Mouse (Mus musculus): ENCODE measurements around the gene Utp11. TPM values are rescaled to one million over a fixed set of nuclear protein-coding genes. Genes with fewer than 3 reads are reported as not detected.

Gene Utp11
- polyA plus RNA-seq, 1 experiment from 2014 or later: 29.6 TPM

DNA sequence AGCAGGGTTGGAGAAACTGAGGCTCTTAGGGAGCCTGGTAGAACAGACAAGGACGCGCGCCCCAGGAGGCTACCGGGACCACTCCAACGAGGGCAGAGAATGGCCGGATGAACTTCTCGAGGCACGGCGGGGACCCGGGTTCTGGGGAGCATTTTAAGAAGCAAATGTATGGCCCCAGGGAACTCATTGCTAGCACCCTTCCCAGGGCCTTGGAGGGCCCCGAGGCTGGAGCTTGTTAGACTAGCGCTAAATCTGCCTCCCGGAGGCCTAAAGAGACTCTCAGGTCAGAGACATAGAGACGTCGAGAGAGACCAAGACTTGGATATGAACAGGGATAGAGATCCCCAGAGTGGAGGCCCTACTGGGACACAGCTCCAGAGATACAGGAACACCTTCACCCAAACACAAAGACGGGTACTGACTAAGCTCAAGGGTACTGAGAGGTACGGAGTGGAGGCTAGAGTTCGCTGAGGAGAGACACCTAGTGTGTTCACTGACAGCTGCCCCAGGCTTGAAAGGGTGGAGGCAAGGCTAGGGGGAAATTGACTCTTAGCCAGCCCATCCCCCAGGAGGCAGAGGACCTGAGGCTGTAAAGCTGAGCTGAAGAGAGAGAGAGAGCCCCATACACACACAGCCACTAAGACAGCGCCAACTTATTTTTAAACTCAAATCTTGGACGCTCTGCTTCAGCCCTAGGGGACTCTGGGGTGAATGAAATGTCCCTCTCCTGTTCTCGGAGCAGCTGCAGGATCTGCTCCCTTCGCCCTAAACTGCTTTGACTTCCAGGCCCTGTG, 7.8 kb upstream of the Utp11 start:
- Histone ChIP-seq H3K27ac (ENCODE audit: low read depth, low read length) (peak overlapping the region; percentile 22; the same call in 1 of the 2 replicates), H3K9ac (ENCODE audit: low read depth, low read length) (peak overlapping the region; percentile 63), H3K27me3 (replicated peaks; ENCODE audit: control insufficient read depth, insufficient read depth, low read length) (no peaks in the 10 kb centered on the region), H3K9me3 (ENCODE audit: control insufficient read depth) (no peaks in the 10 kb centered on the region), H3K4me1 (replicated peaks; ENCODE audit: control insufficient read depth, insufficient read depth, low read length) (peaks cover 6% of the 10 kb centered on the region; the same call in 1 of the 2 replicates), H3K4me3 (ENCODE audit: low read depth, low read length) (peak overlapping the region; percentile 73), H3K4me2 (replicated peaks; ENCODE audit: low read depth) (peak overlapping the region; percentile 93), H3K36me3 (ENCODE audit: control insufficient read depth, insufficient read depth) (peaks cover 6% of the 10 kb centered on the region; the same call in 1 of the 2 replicates)
- 12% methylated on average over 22 of the region's 22 CpGs for WGBS
- TF ChIP-seq CTCF (IDR thresholded peaks at IDR 0.05; ENCODE audit: low read depth): 0 out of 2 replicates have a peak, but pooled peaks have one; percentile 2
- no peak for ATAC-seq

DNA sequence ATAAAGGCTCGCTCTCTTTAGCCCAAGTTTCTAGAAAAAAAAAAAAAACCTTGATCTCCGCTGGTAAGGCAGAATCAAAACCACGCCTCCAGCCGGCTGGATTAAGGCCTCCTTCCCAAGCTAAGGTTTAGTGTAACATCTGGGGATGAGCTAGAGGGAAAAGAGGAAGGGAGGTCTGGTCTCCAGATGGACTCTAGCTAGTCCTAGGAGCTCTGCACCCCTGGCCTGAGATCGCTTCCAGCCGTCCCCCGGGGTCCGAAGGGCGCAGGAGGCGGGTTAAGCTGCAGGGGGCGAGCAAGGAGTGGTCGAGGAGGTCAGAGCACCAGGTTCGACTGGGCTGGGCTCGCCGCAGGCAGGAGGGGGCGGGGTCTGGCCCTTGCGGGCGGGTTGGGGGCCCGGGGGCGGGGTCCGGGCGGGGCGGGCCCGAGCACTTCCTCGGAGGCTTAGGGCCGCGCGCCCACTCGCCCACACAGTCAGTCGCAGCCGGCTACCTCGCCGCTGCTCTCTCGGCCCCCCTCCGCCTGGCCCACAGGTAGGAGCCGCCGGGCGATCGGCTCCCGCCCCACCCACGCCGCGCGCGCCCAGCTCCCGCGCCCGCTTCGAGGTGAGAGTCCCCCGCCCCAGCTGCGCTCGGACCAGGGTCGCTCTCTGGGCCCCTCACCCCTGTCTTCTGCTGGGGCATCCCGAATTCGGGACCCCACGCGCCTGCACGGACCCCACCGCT, 7.0 kb upstream of the Utp11 start, which contains the start of gene Fhl3:
Fhl3 (plus strand) TSS at position 454 of the 724 bp plus-strand sequence.
- Histone ChIP-seq H3K27ac (ENCODE audit: low read depth, low read length) (peak within 1 kb of the TSS; percentile 22; the same call in 1 of the 2 replicates), H3K4me2 (replicated peaks; ENCODE audit: low read depth) (peak within 1 kb of the TSS; percentile 93), H3K27me3 (replicated peaks; ENCODE audit: control insufficient read depth, insufficient read depth, low read length) (no peaks in the 10 kb centered on the region), H3K4me3 (ENCODE audit: low read depth, low read length) (peak within 1 kb of the TSS; percentile 73), H3K4me1 (replicated peaks; ENCODE audit: control insufficient read depth, insufficient read depth, low read length) (peaks cover 6% of the 10 kb centered on the region; the same call in 1 of the 2 replicates), H3K9ac (ENCODE audit: low read depth, low read length) (peak within 1 kb of the TSS; percentile 63), H3K9me3 (ENCODE audit: control insufficient read depth) (no peaks in the 10 kb centered on the region), H3K36me3 (ENCODE audit: control insufficient read depth, insufficient read depth) (no peaks in the 10 kb centered on the region)
- WGBS: under 1% methylated on average over 44 of the region's 59 CpGs
- peak; percentile 43 for TF ChIP-seq CTCF (IDR thresholded peaks at IDR 0.05; ENCODE audit: low read depth)
- ATAC-seq: peak; percentile 45; the same call in 1 of the 2 replicates

DNA sequence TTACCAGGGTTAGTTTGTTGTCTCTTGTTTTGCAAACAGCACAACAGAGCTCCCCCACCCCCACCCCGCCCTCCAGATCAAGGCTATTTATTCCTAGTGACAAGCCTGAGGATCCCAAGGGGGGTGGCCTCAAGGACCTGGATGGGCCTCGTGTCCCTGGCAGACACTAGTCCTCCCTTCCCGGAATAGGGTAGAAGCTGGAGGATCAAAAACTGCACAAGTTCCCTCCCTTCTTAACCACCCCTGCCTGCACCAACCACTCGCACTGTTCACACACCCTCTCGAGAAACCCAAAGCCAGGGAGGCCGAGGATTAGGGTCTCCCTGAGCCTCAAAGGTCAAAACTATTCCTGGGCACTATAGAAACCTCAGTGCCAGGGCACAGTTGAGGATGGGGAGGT, 6.4 kb upstream of the Utp11 start:
- no peaks in the 10 kb centered on the region for H3K9me3 ChIP-seq (ENCODE audit: control insufficient read depth)
- no peak for ATAC-seq
- H3K4me3 ChIP-seq (ENCODE audit: low read depth, low read length): peak overlapping the region; percentile 73; the same call in 1 of the 2 replicates
- 30% methylated on average over 6 of the region's 6 CpGs for WGBS
- no peaks in the 10 kb centered on the region for H3K36me3 ChIP-seq (ENCODE audit: control insufficient read depth, insufficient read depth)
- H3K27me3 ChIP-seq (replicated peaks; ENCODE audit: control insufficient read depth, insufficient read depth, low read length): no peaks in the 10 kb centered on the region
- no peak overlapping the region for H3K27ac ChIP-seq (ENCODE audit: low read depth, low read length)
- TF ChIP-seq CTCF (IDR thresholded peaks at IDR 0.05; ENCODE audit: low read depth): no peak
- H3K4me1 ChIP-seq (replicated peaks; ENCODE audit: control insufficient read depth, insufficient read depth, low read length): peaks cover 3% of the 10 kb centered on the region; the same call in 1 of the 2 replicates
- no peak overlapping the region for H3K9ac ChIP-seq (ENCODE audit: low read depth, low read length)
- H3K4me2 ChIP-seq (replicated peaks; ENCODE audit: low read depth): peak overlapping the region; percentile 93

DNA sequence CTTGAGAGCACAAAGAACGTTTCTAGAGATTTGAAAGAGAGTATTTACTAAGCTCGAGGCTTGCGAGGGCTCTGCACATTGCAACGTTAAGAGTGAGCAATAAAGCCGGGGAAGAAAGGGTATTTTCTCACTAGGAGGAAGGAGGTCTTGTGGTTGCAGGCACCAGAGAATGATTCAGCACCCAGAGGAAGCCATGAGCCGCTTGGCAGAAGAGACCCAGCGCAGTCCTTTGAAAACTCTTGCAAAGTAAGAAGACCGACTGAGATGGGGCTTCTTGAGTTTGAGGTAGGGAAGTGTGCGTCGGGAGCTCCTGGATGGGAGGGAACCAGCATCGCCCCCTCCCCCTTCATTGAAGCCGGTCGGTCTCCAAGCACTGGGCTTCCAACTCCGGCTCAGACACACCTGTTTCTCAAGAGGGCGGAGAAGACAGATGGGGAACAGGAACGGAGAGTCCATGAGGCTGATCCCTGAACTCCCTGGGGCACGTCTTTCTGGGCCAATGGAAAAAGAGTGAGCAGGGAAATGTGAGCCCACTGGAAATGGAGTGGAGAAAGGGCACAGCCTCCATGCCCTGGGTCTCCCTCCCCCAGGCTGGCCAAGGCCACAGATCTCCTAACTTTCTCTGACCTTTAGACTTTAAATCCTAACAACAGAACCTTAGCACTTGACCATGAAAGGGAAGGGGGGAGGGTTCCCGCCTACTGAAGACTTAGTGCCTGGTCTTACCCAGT, 2.6 kb upstream of the Utp11 start:
- Histone ChIP-seq H3K36me3 (ENCODE audit: control insufficient read depth, insufficient read depth) (no peaks in the 10 kb centered on the region), H3K4me2 (replicated peaks; ENCODE audit: low read depth) (peak overlapping the region; percentile 43), H3K4me1 (replicated peaks; ENCODE audit: control insufficient read depth, insufficient read depth, low read length) (no peaks in the 10 kb centered on the region), H3K27ac (ENCODE audit: low read depth, low read length) (no peak overlapping the region), H3K9ac (ENCODE audit: low read depth, low read length) (no peak overlapping the region), H3K9me3 (ENCODE audit: control insufficient read depth) (no peaks in the 10 kb centered on the region), H3K27me3 (replicated peaks; ENCODE audit: control insufficient read depth, insufficient read depth, low read length) (no peaks in the 10 kb centered on the region), H3K4me3 (ENCODE audit: low read depth, low read length) (no peak overlapping the region)
- TF ChIP-seq CTCF (IDR thresholded peaks at IDR 0.05; ENCODE audit: low read depth): no peak
- WGBS: 11% methylated on average over 18 of the region's 18 CpGs
- no peak for ATAC-seq

DNA sequence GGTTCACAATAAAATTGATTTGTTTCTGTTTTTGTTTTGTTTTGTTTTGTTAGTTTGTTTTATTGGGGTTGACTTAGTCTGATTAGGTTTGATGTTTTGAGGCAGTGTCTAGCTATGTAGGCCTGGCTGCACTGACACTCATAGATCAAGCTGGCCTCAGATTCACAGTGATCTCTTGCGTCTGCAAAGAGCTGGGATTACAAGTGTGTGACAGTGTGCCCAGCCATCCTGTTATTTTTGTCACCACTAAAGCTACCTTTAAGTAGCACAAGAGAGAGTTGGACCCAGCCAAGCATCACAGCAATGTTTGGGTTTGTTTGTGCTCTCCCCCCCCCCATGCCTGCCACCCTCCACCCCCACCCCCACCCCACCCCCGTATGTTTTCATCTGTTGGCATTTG, 1.2 kb upstream of the Utp11 start:
- no peaks in the 10 kb centered on the region for H3K4me1 ChIP-seq (replicated peaks; ENCODE audit: control insufficient read depth, insufficient read depth, low read length)
- H3K4me2 ChIP-seq (replicated peaks; ENCODE audit: low read depth): no peak overlapping the region
- H3K9ac ChIP-seq (ENCODE audit: low read depth, low read length): no peak overlapping the region
- no peak overlapping the region for H3K4me3 ChIP-seq (ENCODE audit: low read depth, low read length)
- H3K27ac ChIP-seq (ENCODE audit: low read depth, low read length): no peak overlapping the region
- no peaks in the 10 kb centered on the region for H3K36me3 ChIP-seq (ENCODE audit: control insufficient read depth, insufficient read depth)
- H3K9me3 ChIP-seq (ENCODE audit: control insufficient read depth): no peaks in the 10 kb centered on the region
- whole genome bisulfite sequencing: 87% methylated on average over 2 of the region's 2 CpGs
- no peak for TF ChIP-seq CTCF (IDR thresholded peaks at IDR 0.05; ENCODE audit: low read depth)
- ATAC-seq: no peak
- no peaks in the 10 kb centered on the region for H3K27me3 ChIP-seq (replicated peaks; ENCODE audit: control insufficient read depth, insufficient read depth, low read length)
